Mouse (Mus musculus) hindbrain, postnatal 0 days (tissue): ENCODE data around the gene Aldh3a2. TPM values are rescaled to one million over a fixed set of nuclear protein-coding genes. Genes with fewer than 3 reads are reported as not detected.

ENCODE experiments used
- ATAC-seq: fragments of 200-750 bp; cut with Nextera tagmentation; 2 replicates; pipeline ENCODE4 v1.8.0; 2017; ENCODE audit warnings: mild to moderate bottlenecking, moderate TSS enrichment, moderate library complexity
- DNase-seq: peaks from one replicate; pipeline ENCODE4 v3.0.0-alpha.2; 2015; ENCODE audit warnings: low spot score
- H3K27ac ChIP-seq: fragments of 300-500 bp; sonication (generic); 2 replicates; pipeline ENCODE4 v1.5.1; 2014; ENCODE audit warnings: mild to moderate bottlenecking
- H3K27me3 ChIP-seq: fragments of 300-500 bp; sonication (generic); 2 replicates; pipeline ENCODE4 v1.6.1; 2014; ENCODE audit warnings: low read length, mixed read lengths; ENCODE audit not compliant: insufficient read depth
- H3K36me3 ChIP-seq: fragments of 300-500 bp; sonication (generic); 2 replicates; pipeline ENCODE4 v1.6.1; 2014; ENCODE audit warnings: low read length, mixed read lengths; ENCODE audit not compliant: insufficient read depth
- H3K4me1 ChIP-seq: fragments of 300-500 bp; sonication (generic); 2 replicates; pipeline ENCODE4 v1.6.1; 2014; ENCODE audit warnings: antibody characterized with exemption, low read length, mixed read lengths; ENCODE audit not compliant: insufficient read depth
- H3K4me2 ChIP-seq: fragments of 300-500 bp; sonication (generic); 2 replicates; pipeline ENCODE4 v1.6.1; 2014; ENCODE audit warnings: low read depth, mild to moderate bottlenecking, low read length, moderate library complexity, mixed read lengths
- H3K4me3 ChIP-seq: fragments of 300-500 bp; sonication (generic); 2 replicates; pipeline ENCODE4 v1.5.1; 2014; ENCODE audit warnings: low read length
- H3K9ac ChIP-seq: fragments of 300-500 bp; sonication (generic); replicated peaks from 2 replicates; pipeline ENCODE4 v1.6.1; 2014; ENCODE audit warnings: mild to moderate bottlenecking, low read length, moderate library complexity, mixed read lengths
- H3K9me3 ChIP-seq: fragments of 300-500 bp; sonication (generic); 2 replicates; pipeline ENCODE4 v1.6.1; 2016; ENCODE audit warnings: low read length, mixed read lengths
- CTCF ChIP-seq: IDR thresholded peaks from 2 replicates; pipeline ENCODE4 v1.5.1; 2016; ENCODE audit warnings: antibody characterized with exemption, control low read depth, low read depth
- WGBS: fragments of 180-500 bp; shearing (Covaris S2); extraction: QIAGEN DNeasy Blood & Tissue Kit; methylation state at CpG from one replicate; pipeline ENCODE4 v1.1.7; 2014; 5-methylcytosine and 5-hydroxymethylcytosine counted together
- polyA plus RNA-seq: library from polyadenylated mRNA; unstranded; fragments of >200 nt; fragmentation: Nextera tagmentation; extraction: Ambion mirVana; gene quantifications from 2 replicates; pipeline ENCODE4 v1.2.1, GENCODE M21; 2015
- total RNA-seq: library from RNA; depleted of rRNA; stranded (reverse); fragments of >200 nt; gene quantifications from 2 replicates; pipeline ENCODE4 v1.2.3, GENCODE M21; 2014

Aldh3a2 gene
- total and polyA plus RNA-seq, 2 experiments from 2014 or later: 36.2 to 40.4 TPM

DNA sequence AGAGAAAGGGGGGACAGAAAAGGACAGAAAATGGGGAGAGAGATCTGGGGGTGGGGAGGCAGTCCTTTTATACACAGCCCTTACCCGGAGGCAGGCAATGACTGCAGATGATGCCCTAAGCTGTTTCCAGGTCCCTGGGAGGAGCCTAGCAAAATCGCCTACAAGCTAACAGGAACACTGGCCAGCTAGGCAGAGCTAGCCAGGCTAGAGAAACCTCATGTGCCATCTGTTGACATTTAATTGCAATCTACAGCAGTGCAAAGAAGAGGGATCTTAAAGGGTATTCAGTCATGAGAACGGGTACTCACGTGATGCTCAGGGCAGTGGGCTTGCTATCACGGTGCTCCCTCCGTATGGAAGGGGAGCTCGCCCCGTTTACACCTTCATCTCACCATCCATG, 39.4 kb downstream of the Aldh3a2 start:
- Histone ChIP-seq H3K4me2 (no peak overlapping the region), H3K27me3 (no peaks in the 10 kb centered on the region), H3K4me3 (no peak overlapping the region), H3K4me1 (0 out of 2 replicates have a peak, but pooled peaks cover 3% of the 10 kb centered on the region), H3K9me3 (no peaks in the 10 kb centered on the region), H3K36me3 (no peaks in the 10 kb centered on the region), H3K27ac (no peak overlapping the region; the same call in 1 of the 2 replicates), H3K9ac (no peak overlapping the region)
- TF ChIP-seq CTCF: no peak
- WGBS: 75% methylated on average over 8 of the region's 8 CpGs
- DNase-seq (peak; percentile 29), ATAC-seq (no peak)

DNA sequence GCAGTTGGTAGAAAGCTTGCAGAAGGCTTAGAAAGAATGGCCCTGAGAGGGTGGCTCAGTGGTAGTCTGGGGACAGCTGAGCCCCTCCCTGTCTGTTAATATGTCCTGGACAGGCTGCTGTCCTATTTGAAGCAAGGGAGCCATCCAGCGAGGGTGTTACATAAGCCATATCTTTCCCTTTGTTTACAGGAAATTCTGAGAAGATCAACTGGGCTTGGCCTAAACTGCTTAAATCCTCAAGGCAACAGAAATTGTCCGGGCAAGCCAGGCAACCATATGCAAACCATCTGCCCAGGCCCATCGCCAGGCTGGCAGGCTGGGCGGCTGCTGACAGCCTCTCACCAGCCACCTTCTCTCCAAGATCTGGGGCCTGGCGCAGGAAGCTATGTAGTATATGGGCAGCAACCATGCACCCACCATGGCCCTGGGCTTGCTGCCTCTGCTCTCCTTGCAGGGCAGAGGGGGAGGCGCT, 41.3 kb downstream of the Aldh3a2 start:
- H3K4me1 ChIP-seq: 0 out of 2 replicates have a peak, but pooled peaks cover 3% of the 10 kb centered on the region
- DNase-seq (peak; percentile 70), ATAC-seq (peak; percentile 56)
- H3K27me3 ChIP-seq: no peaks in the 10 kb centered on the region
- no peak overlapping the region for H3K4me3 ChIP-seq
- H3K4me2 ChIP-seq: no peak overlapping the region
- 56% methylated on average over 6 of the region's 6 CpGs for WGBS
- H3K9me3 ChIP-seq: no peaks in the 10 kb centered on the region
- H3K9ac ChIP-seq: no peak overlapping the region
- H3K27ac ChIP-seq: peak overlapping the region; percentile 70
- TF ChIP-seq CTCF: no peak
- no peaks in the 10 kb centered on the region for H3K36me3 ChIP-seq

DNA sequence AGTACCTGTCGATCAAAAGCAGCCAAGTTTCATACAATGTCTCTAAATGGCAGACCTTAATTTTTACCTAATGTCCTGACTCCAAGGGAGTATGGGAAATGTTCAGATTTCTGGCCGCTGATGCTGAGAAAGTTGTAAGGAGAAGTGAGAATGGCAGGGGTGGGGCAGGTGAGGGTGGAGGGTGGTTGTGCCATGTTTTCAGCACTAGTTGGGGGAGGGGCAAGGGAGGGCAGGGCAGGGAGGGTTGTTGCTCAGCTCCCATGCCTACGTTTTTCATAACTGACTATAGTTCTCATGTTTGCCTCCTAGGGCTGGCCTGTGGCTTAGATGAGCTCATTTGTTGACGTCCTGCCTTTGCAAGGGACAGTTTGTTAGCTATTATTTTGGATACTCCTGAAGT, 41.8 kb downstream of the Aldh3a2 start:
- Histone ChIP-seq H3K4me2 (no peak overlapping the region), H3K36me3 (no peaks in the 10 kb centered on the region), H3K9me3 (no peaks in the 10 kb centered on the region), H3K27ac (peak overlapping the region; percentile 70), H3K27me3 (no peaks in the 10 kb centered on the region), H3K4me1 (0 out of 2 replicates have a peak, but pooled peaks cover 3% of the 10 kb centered on the region), H3K9ac (no peak overlapping the region), H3K4me3 (no peak overlapping the region)
- TF ChIP-seq CTCF: no peak
- DNase-seq: no peak
- WGBS: 69% methylated on average over 4 of the region's 4 CpGs
- no peak for ATAC-seq

DNA sequence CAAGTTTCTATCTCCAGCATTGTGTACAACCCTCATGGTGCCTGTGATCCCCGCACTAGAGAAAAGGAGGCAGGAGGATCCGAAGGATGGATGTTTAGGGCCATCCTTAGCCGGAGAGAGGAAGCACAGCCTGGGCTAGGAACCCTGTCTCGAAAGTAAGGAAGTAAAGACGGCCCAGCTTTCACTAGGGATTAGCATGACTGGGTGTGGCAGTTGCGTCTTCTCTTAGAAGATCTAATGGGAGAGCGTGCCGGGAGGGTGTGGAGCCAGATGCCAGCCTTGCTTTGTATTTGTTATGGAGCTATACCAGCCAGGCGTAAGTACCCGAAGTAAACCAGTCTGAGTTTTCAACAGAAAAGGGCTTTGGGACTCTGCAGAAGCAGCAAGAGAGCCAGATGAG, 42.4 kb downstream of the Aldh3a2 start:
- Histone ChIP-seq H3K4me1 (0 out of 2 replicates have a peak, but pooled peaks cover 3% of the 10 kb centered on the region), H3K9ac (no peak overlapping the region), H3K4me2 (no peak overlapping the region), H3K4me3 (no peak overlapping the region), H3K27ac (no peak overlapping the region; the same call in 1 of the 2 replicates), H3K27me3 (no peaks in the 10 kb centered on the region), H3K9me3 (no peaks in the 10 kb centered on the region), H3K36me3 (no peaks in the 10 kb centered on the region)
- WGBS: 92% methylated on average over 10 of the region's 10 CpGs
- ATAC-seq (no peak), DNase-seq (no peak)
- no peak for TF ChIP-seq CTCF

DNA sequence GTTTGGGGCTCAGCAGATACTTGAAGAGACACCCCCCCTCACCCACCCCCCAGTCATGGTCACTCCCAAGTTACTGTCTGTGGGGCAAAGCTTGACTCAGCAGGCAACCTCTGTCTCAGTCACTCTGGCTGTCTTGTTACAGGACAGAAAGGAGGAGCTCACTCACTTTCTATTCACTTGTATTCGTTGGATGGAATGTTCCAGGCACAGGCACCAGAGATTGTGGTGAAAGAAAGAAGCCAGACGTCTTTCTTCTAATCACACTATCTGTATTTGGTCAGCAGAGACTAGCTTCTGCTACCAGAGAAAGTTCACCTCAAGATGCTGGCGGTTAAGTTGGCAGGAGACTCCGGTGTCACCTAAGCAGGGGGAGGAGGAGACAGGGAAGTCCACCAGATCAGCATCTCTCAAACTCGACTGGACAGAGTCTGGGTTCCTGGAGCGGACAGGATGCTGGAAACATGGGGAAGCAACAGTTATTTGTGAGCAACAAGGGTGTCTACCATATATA, 43.0 kb downstream of the Aldh3a2 start:
- Histone ChIP-seq H3K4me2 (no peak overlapping the region), H3K9ac (no peak overlapping the region), H3K27ac (no peak overlapping the region), H3K36me3 (no peaks in the 10 kb centered on the region), H3K9me3 (no peaks in the 10 kb centered on the region), H3K4me1 (0 out of 2 replicates have a peak, but pooled peaks cover 3% of the 10 kb centered on the region), H3K27me3 (no peaks in the 10 kb centered on the region), H3K4me3 (no peak overlapping the region)
- TF ChIP-seq CTCF: no peak
- ATAC-seq (no peak), DNase-seq (no peak)
- WGBS: 79% methylated on average over 6 of the region's 6 CpGs

DNA sequence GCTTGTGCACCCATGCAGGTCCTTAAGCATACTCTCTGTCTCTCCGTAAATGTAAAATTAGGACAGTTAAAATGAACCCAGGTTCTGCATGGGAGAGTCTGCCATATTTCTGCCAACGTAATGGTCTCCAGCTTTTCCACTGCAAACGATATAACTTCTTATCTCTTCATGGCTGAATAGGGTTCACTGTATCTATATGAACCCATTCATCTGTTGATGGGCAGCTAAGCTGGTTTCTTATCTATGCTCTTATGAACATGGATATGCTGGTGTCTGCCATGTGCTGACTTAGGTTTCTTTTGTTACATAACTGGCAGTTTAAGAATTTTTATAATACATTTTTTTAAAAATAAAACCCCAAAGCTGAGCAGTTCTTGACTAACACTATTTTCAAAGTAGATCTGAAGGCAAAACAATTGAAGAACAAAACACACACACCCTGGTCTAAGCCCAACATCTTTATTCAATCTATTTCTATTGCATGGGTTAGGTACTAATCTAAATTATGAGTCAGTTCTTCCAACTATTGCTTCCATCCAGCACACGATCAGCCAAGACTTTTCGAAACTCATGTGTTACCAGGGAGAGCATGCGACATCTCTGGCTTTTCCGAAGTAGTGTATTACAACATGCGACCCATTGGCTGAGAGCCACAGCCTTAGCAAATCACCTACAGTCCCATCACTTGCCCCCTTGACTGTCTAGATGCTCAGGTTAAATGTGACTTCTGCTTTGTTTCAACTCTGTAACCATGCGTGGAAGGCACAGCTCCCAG, 44.1 kb downstream of the Aldh3a2 start:
- H3K4me2 ChIP-seq: no peak overlapping the region
- no peak for ATAC-seq
- no peak overlapping the region for H3K4me3 ChIP-seq
- TF ChIP-seq CTCF: no peak
- H3K27me3 ChIP-seq: no peaks in the 10 kb centered on the region
- H3K4me1 ChIP-seq: 0 out of 2 replicates have a peak, but pooled peaks cover 3% of the 10 kb centered on the region
- H3K36me3 ChIP-seq: no peaks in the 10 kb centered on the region
- H3K9me3 ChIP-seq: no peaks in the 10 kb centered on the region
- WGBS: 87% methylated on average over 9 of the region's 9 CpGs
- no peak overlapping the region for H3K9ac ChIP-seq
- H3K27ac ChIP-seq: no peak overlapping the region
- no peak for DNase-seq

DNA sequence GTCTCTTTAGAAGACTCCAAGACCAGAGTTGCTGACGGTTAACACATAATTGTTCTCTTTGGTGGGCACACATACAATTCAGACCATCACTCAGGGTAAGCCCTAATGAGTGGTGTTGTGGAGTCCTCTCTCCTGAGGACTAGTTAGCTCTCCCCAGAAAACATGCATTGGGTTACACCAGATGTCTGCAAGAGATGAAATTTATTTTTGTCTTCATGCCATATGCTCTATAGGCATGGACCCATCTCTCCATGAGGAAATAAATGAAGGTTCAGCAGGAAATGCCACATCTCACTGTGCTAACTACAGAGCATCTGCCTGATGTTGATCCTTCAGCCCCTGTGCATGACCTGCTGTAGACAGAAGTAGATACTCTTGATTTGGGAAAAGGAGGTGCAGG, 45.3 kb downstream of the Aldh3a2 start:
- H3K36me3 ChIP-seq: no peaks in the 10 kb centered on the region
- no peak for DNase-seq
- H3K9me3 ChIP-seq: no peaks in the 10 kb centered on the region
- no peak overlapping the region for H3K4me2 ChIP-seq
- no peak for TF ChIP-seq CTCF
- H3K4me3 ChIP-seq: no peak overlapping the region
- H3K27ac ChIP-seq: no peak overlapping the region
- WGBS: 83% methylated on average over 1 of the region's 1 CpGs
- no peaks in the 10 kb centered on the region for H3K27me3 ChIP-seq
- H3K9ac ChIP-seq: no peak overlapping the region
- no peak for ATAC-seq
- H3K4me1 ChIP-seq: no peaks in the 10 kb centered on the region
